Mouse (Mus musculus) hindbrain, embryonic 10.5 days (tissue): ENCODE measurements around the gene Rhbdf2. TPM values are rescaled to one million over a fixed set of nuclear protein-coding genes. Genes with fewer than 3 reads are reported as not detected.

Source experiments
- DNase-seq: peaks from one replicate; pipeline ENCODE4 v3.0.0-alpha.2; 2017; ENCODE audit warnings: low spot score
- H3K27ac ChIP-seq: fragments of 300-500 bp; sonication (generic); 2 replicates; pipeline ENCODE4 v1.5.1; 2016; ENCODE audit warnings: mild to moderate bottlenecking, moderate library complexity
- H3K27me3 ChIP-seq: fragments of 300-500 bp; sonication (generic); 2 replicates; pipeline ENCODE4 v1.6.1; 2016; ENCODE audit warnings: mild to moderate bottlenecking; ENCODE audit not compliant: poor library complexity, insufficient read depth, severe bottlenecking
- H3K36me3 ChIP-seq: fragments of 300-500 bp; sonication (generic); 2 replicates; pipeline ENCODE4 v1.6.1; 2016; ENCODE audit warnings: mild to moderate bottlenecking, moderate library complexity
- H3K4me1 ChIP-seq: fragments of 300-500 bp; sonication (generic); replicated peaks from 2 replicates; pipeline ENCODE4 v1.6.1; 2016; ENCODE audit warnings: mild to moderate bottlenecking
- H3K4me3 ChIP-seq: fragments of 300-500 bp; sonication (generic); 2 replicates; pipeline ENCODE4 v1.5.1; 2016; ENCODE audit warnings: mild to moderate bottlenecking, moderate library complexity
- H3K9me3 ChIP-seq: fragments of 300-500 bp; sonication (generic); 2 replicates; pipeline ENCODE4 v1.6.1; 2016; ENCODE audit warnings: mild to moderate bottlenecking, moderate library complexity
- WGBS: fragments of 180-500 bp; shearing (Covaris S2); methylation state at CpG from one replicate; pipeline ENCODE4 v1.1.7; 2016; 5-methylcytosine and 5-hydroxymethylcytosine counted together
- polyA plus RNA-seq: library from polyadenylated mRNA; unstranded; fragments of >200 nt; fragmentation: Nextera tagmentation; extraction: Ambion mirVana; gene quantifications from 2 replicates; pipeline ENCODE4 v1.2.1, GENCODE M21; 2016

Gene Rhbdf2
- polyA plus RNA-seq, 1 experiment from 2014 or later = 3.8 TPM

- Histone ChIP-seq H3K36me3 (no peaks in the 10 kb centered on the region), H3K9me3 (no peaks in the 10 kb centered on the region), H3K4me1 (peaks cover 68% of the 10 kb centered on the region), H3K27me3 (peaks cover 77% of the 10 kb centered on the region), H3K4me3 (peak overlapping the region; percentile 48), H3K27ac (peak overlapping the region; percentile 92)
- DNase-seq = no peak
- 80% methylated on average over 16 of the region's 16 CpGs for WGBS
These were observed 29.8 kb upstream of the Rhbdf2 start for GRCm38 (mm10) chr11:116656348-116657191.

GRCm38 (mm10) chr11:116654255-116654821 lies 27.5 kb upstream of the Rhbdf2 start, which contains the start of gene Cygb:
Cygb (minus strand) TSS chr11:116654313.
- peak within 1 kb of the TSS; percentile 79 for H3K27ac ChIP-seq
- WGBS = 6% methylated on average over 28 of the region's 28 CpGs
- H3K4me1 ChIP-seq = peaks cover 61% of the 10 kb centered on the region
- peak; percentile 56 for DNase-seq
- peak within 1 kb of the TSS; percentile 65 for H3K4me3 ChIP-seq
- peaks cover 78% of the 10 kb centered on the region for H3K27me3 ChIP-seq
- no peaks in the 10 kb centered on the region for H3K36me3 ChIP-seq
- H3K9me3 ChIP-seq = no peaks in the 10 kb centered on the region

GRCm38 (mm10) chr11:116653709-116654221 lies 26.9 kb upstream of the Rhbdf2 start:
- Histone ChIP-seq H3K27me3 (peaks cover 80% of the 10 kb centered on the region), H3K36me3 (no peaks in the 10 kb centered on the region)

GRCm38 (mm10) chr11:116653234-116653633 lies 26.4 kb upstream of the Rhbdf2 start, which contains the start of gene Prcd:
Prcd (plus strand) TSS chr11:116653534.
- 3% methylated on average over 10 of the region's 10 CpGs for WGBS
- Histone ChIP-seq H3K9me3 (no peaks in the 10 kb centered on the region), H3K27ac (peak within 1 kb of the TSS; percentile 79), H3K27me3 (peaks cover 83% of the 10 kb centered on the region), H3K36me3 (no peaks in the 10 kb centered on the region), H3K4me1 (peaks cover 70% of the 10 kb centered on the region), H3K4me3 (peak within 1 kb of the TSS; percentile 65)
- no peak for DNase-seq

More at GRCm38 (mm10) chr11:116653709-116654221, 26.9 kb upstream of the Rhbdf2 start:
- Histone ChIP-seq H3K4me3 (peak overlapping the region; percentile 65), H3K27ac (peak overlapping the region; percentile 79), H3K4me1 (peaks cover 67% of the 10 kb centered on the region), H3K9me3 (no peaks in the 10 kb centered on the region)
- under 1% methylated on average over 47 of the region's 47 CpGs for WGBS
- peak; percentile 53 for DNase-seq

- Histone ChIP-seq H3K4me3 (0 out of 2 replicates have a peak overlapping the region, but pooled peaks have one; percentile 65), H3K27ac (peak overlapping the region; percentile 23; the same call in 1 of the 2 replicates), H3K27me3 (peaks cover 83% of the 10 kb centered on the region), H3K36me3 (no peaks in the 10 kb centered on the region), H3K4me1 (peaks cover 70% of the 10 kb centered on the region), H3K9me3 (no peaks in the 10 kb centered on the region)
- DNase-seq = no peak
- WGBS = 57% methylated on average over 25 of the region's 25 CpGs
These were observed 25.7 kb upstream of the Rhbdf2 start for GRCm38 (mm10) chr11:116652330-116653098.

- no peak for DNase-seq
- no peak overlapping the region for H3K4me3 ChIP-seq
- peaks cover 70% of the 10 kb centered on the region for H3K4me1 ChIP-seq
- H3K27me3 ChIP-seq = peaks cover 83% of the 10 kb centered on the region
- no peaks in the 10 kb centered on the region for H3K36me3 ChIP-seq
- no peaks in the 10 kb centered on the region for H3K9me3 ChIP-seq
- WGBS = 84% methylated on average over 8 of the region's 8 CpGs
- no peak overlapping the region for H3K27ac ChIP-seq
These were observed 24.5 kb upstream of the Rhbdf2 start for GRCm38 (mm10) chr11:116651339-116651738.

GRCm38 (mm10) chr11:116650811-116651210 lies 24.0 kb upstream of the Rhbdf2 start:
- no peaks in the 10 kb centered on the region for H3K9me3 ChIP-seq
- no peak overlapping the region for H3K4me3 ChIP-seq
- H3K27ac ChIP-seq = no peak overlapping the region
- 86% methylated on average over 8 of the region's 8 CpGs for WGBS
- peaks cover 76% of the 10 kb centered on the region for H3K4me1 ChIP-seq
- peaks cover 82% of the 10 kb centered on the region for H3K27me3 ChIP-seq
- DNase-seq = no peak
- H3K36me3 ChIP-seq = no peaks in the 10 kb centered on the region

- Histone ChIP-seq H3K4me1 (peaks cover 82% of the 10 kb centered on the region), H3K9me3 (no peaks in the 10 kb centered on the region), H3K27ac (peak overlapping the region; percentile 76), H3K4me3 (no peak overlapping the region), H3K27me3 (peaks cover 78% of the 10 kb centered on the region), H3K36me3 (no peaks in the 10 kb centered on the region)
- 85% methylated on average over 13 of the region's 13 CpGs for WGBS
- DNase-seq = no peak
These were observed 23.0 kb upstream of the Rhbdf2 start for GRCm38 (mm10) chr11:116649711-116650337.

- 64% methylated on average over 10 of the region's 10 CpGs for WGBS
- H3K9me3 ChIP-seq = no peaks in the 10 kb centered on the region
- peak overlapping the region; percentile 76 for H3K27ac ChIP-seq
- no peak overlapping the region for H3K4me3 ChIP-seq
- H3K27me3 ChIP-seq = peaks cover 74% of the 10 kb centered on the region
- no peak for DNase-seq
- H3K36me3 ChIP-seq = no peaks in the 10 kb centered on the region
- H3K4me1 ChIP-seq = peaks cover 82% of the 10 kb centered on the region
These were observed 22.2 kb upstream of the Rhbdf2 start for GRCm38 (mm10) chr11:116648976-116649375.

- no peak overlapping the region for H3K4me3 ChIP-seq
- H3K27ac ChIP-seq = peak overlapping the region; percentile 76
- peaks cover 82% of the 10 kb centered on the region for H3K4me1 ChIP-seq
- H3K27me3 ChIP-seq = peaks cover 68% of the 10 kb centered on the region
- H3K9me3 ChIP-seq = no peaks in the 10 kb centered on the region
- DNase-seq = peak; percentile 16
- 48% methylated on average over 18 of the region's 18 CpGs for WGBS
- H3K36me3 ChIP-seq = no peaks in the 10 kb centered on the region
These were observed 21.5 kb upstream of the Rhbdf2 start for GRCm38 (mm10) chr11:116648213-116648921.

GRCm38 (mm10) chr11:116647340-116647991 lies 20.6 kb upstream of the Rhbdf2 start:
- WGBS = 60% methylated on average over 11 of the region's 11 CpGs
- DNase-seq = peak; percentile 29
- Histone ChIP-seq H3K4me3 (no peak overlapping the region), H3K36me3 (no peaks in the 10 kb centered on the region), H3K9me3 (no peaks in the 10 kb centered on the region), H3K27ac (peak overlapping the region; percentile 76), H3K27me3 (peaks cover 62% of the 10 kb centered on the region), H3K4me1 (peaks cover 80% of the 10 kb centered on the region)
